Mouse (Mus musculus) embryonic facial prominence, embryonic 13.5 days (tissue): ENCODE data around the gene Rundc3a. TPM values are rescaled to one million over a fixed set of nuclear protein-coding genes. Genes with fewer than 3 reads are reported as not detected.

Experiments used
- ATAC-seq: fragments of 200-750 bp; cut with Nextera tagmentation; 2 replicates; pipeline ENCODE4 v1.8.0; 2017; ENCODE audit warnings: low read depth; ENCODE audit not compliant: insufficient number of reproducible peaks, insufficient read depth, low FRiP score, low TSS enrichment
- H3K27ac ChIP-seq: fragments of 300-500 bp; sonication (generic); 2 replicates; pipeline ENCODE4 v1.5.1; 2015; ENCODE audit warnings: moderate library complexity, mild to moderate bottlenecking, inconsistent platforms
- H3K27me3 ChIP-seq: fragments of 300-500 bp; sonication (generic); 2 replicates; pipeline ENCODE4 v1.6.1; 2015; ENCODE audit warnings: mild to moderate bottlenecking, inconsistent platforms
- H3K36me3 ChIP-seq: fragments of 300-500 bp; sonication (generic); 2 replicates; pipeline ENCODE4 v1.6.1; 2015; ENCODE audit warnings: mild to moderate bottlenecking, inconsistent platforms
- H3K4me1 ChIP-seq: fragments of 300-500 bp; sonication (generic); 2 replicates; pipeline ENCODE4 v1.6.1; 2015; ENCODE audit warnings: inconsistent platforms
- H3K4me2 ChIP-seq: fragments of 300-500 bp; sonication (generic); 2 replicates; pipeline ENCODE4 v1.6.1; 2015; ENCODE audit warnings: moderate library complexity, mild to moderate bottlenecking, inconsistent platforms
- H3K4me3 ChIP-seq: fragments of 300-500 bp; sonication (generic); 2 replicates; pipeline ENCODE4 v1.5.1; 2015; ENCODE audit warnings: mild to moderate bottlenecking, inconsistent platforms
- H3K9ac ChIP-seq: fragments of 300-500 bp; sonication (generic); 2 replicates; pipeline ENCODE4 v1.6.1; 2015; ENCODE audit warnings: mild to moderate bottlenecking, inconsistent platforms
- H3K9me3 ChIP-seq: fragments of 300-500 bp; sonication (generic); 2 replicates; pipeline ENCODE4 v1.6.1; 2016; ENCODE audit warnings: inconsistent platforms
- WGBS: fragments of 180-500 bp; shearing (Covaris S2); methylation state at CpG from one replicate; pipeline ENCODE4 v1.1.7; 2015; ENCODE audit warnings: mixed read lengths; 5-methylcytosine and 5-hydroxymethylcytosine counted together
- polyA plus RNA-seq: library from polyadenylated mRNA; unstranded; fragments of >200 nt; fragmentation: Nextera tagmentation; extraction: Ambion mirVana; gene quantifications from 2 replicates; pipeline ENCODE4 v1.2.1, GENCODE M21; 2015

Rundc3a gene
- polyA plus RNA-seq, 1 experiment from 2014 or later, result 3.6 TPM

GRCm38 (mm10) chr11:102370285-102370684 lies 22.9 kb upstream of the Rundc3a start:
- peaks cover 26% of the 10 kb centered on the region for H3K27me3 ChIP-seq
- H3K27ac ChIP-seq, result no peak overlapping the region
- WGBS, result 49% methylated on average over 7 of the region's 7 CpGs
- ATAC-seq, result no peak
- H3K4me2 ChIP-seq, result no peak overlapping the region
- peaks cover 6% of the 10 kb centered on the region for H3K4me1 ChIP-seq
- H3K9ac ChIP-seq, result no peak overlapping the region
- no peak overlapping the region for H3K4me3 ChIP-seq
- H3K9me3 ChIP-seq, result no peaks in the 10 kb centered on the region
- H3K36me3 ChIP-seq, result no peaks in the 10 kb centered on the region

GRCm38 (mm10) chr11:102371926-102372685 lies 21.1 kb upstream of the Rundc3a start:
- no peaks in the 10 kb centered on the region for H3K9me3 ChIP-seq
- H3K4me1 ChIP-seq, result peaks cover 14% of the 10 kb centered on the region
- ATAC-seq, result no peak
- H3K27me3 ChIP-seq, result peaks cover 41% of the 10 kb centered on the region
- H3K4me2 ChIP-seq, result no peak overlapping the region
- H3K4me3 ChIP-seq, result no peak overlapping the region
- no peaks in the 10 kb centered on the region for H3K36me3 ChIP-seq
- H3K9ac ChIP-seq, result no peak overlapping the region
- no peak overlapping the region for H3K27ac ChIP-seq
- WGBS, result 83% methylated on average over 12 of the region's 12 CpGs

GRCm38 (mm10) chr11:102372936-102373335 lies 20.3 kb upstream of the Rundc3a start:
- Histone ChIP-seq H3K36me3 (no peaks in the 10 kb centered on the region), H3K4me1 (peaks cover 14% of the 10 kb centered on the region), H3K9me3 (no peaks in the 10 kb centered on the region), H3K9ac (no peak overlapping the region), H3K4me2 (no peak overlapping the region), H3K4me3 (no peak overlapping the region), H3K27me3 (peaks cover 47% of the 10 kb centered on the region), H3K27ac (no peak overlapping the region)
- ATAC-seq, result no peak
- 39% methylated on average over 14 of the region's 14 CpGs for WGBS

GRCm38 (mm10) chr11:102373646-102374045 lies 19.6 kb upstream of the Rundc3a start:
- no peaks in the 10 kb centered on the region for H3K9me3 ChIP-seq
- H3K27me3 ChIP-seq, result peaks cover 47% of the 10 kb centered on the region
- H3K4me3 ChIP-seq, result no peak overlapping the region
- H3K36me3 ChIP-seq, result no peaks in the 10 kb centered on the region
- no peak overlapping the region for H3K9ac ChIP-seq
- 25% methylated on average over 2 of the region's 2 CpGs for WGBS
- peaks cover 14% of the 10 kb centered on the region for H3K4me1 ChIP-seq
- ATAC-seq, result no peak
- H3K27ac ChIP-seq, result no peak overlapping the region
- no peak overlapping the region for H3K4me2 ChIP-seq

- WGBS, result 73% methylated on average over 7 of the region's 7 CpGs
Observed at GRCm38 (mm10) chr11:102374108-102374725, 19.0 kb upstream of the Rundc3a start.

GRCm38 (mm10) chr11:102375196-102376173 lies 17.7 kb upstream of the Rundc3a start:
- H3K9me3 ChIP-seq, result no peaks in the 10 kb centered on the region
- peak overlapping the region; percentile 18; the same call in 1 of the 2 replicates for H3K4me3 ChIP-seq
- H3K4me1 ChIP-seq, result peaks cover 14% of the 10 kb centered on the region
- 0 out of 2 replicates have a peak overlapping the region, but pooled peaks have one; percentile 17 for H3K27ac ChIP-seq
- ATAC-seq, result 0 out of 2 replicates have a peak, but pooled peaks have one; percentile 26
- peak overlapping the region; percentile 46; the same call in 1 of the 2 replicates for H3K9ac ChIP-seq
- WGBS, result 6% methylated on average over 23 of the region's 23 CpGs
- peaks cover 47% of the 10 kb centered on the region for H3K27me3 ChIP-seq
- no peaks in the 10 kb centered on the region for H3K36me3 ChIP-seq
- peak overlapping the region; percentile 51 for H3K4me2 ChIP-seq

More at GRCm38 (mm10) chr11:102374108-102374725, 19.0 kb upstream of the Rundc3a start:
- Histone ChIP-seq H3K36me3 (no peaks in the 10 kb centered on the region), H3K27me3 (peaks cover 47% of the 10 kb centered on the region), H3K9ac (no peak overlapping the region), H3K27ac (no peak overlapping the region), H3K9me3 (no peaks in the 10 kb centered on the region), H3K4me2 (no peak overlapping the region), H3K4me1 (peaks cover 14% of the 10 kb centered on the region), H3K4me3 (no peak overlapping the region)
- no peak for ATAC-seq

GRCm38 (mm10) chr11:102376196-102376835 lies 16.9 kb upstream of the Rundc3a start:
- peak overlapping the region; percentile 51 for H3K4me2 ChIP-seq
- H3K27ac ChIP-seq, result 0 out of 2 replicates have a peak overlapping the region, but pooled peaks have one; percentile 17
- no peaks in the 10 kb centered on the region for H3K36me3 ChIP-seq
- 0 out of 2 replicates have a peak overlapping the region, but pooled peaks have one; percentile 18 for H3K4me3 ChIP-seq
- H3K9me3 ChIP-seq, result no peaks in the 10 kb centered on the region
- no peak for ATAC-seq
- H3K4me1 ChIP-seq, result peaks cover 14% of the 10 kb centered on the region
- 14% methylated on average over 8 of the region's 8 CpGs for WGBS
- peak overlapping the region; percentile 46; the same call in 1 of the 2 replicates for H3K9ac ChIP-seq
- peaks cover 47% of the 10 kb centered on the region for H3K27me3 ChIP-seq

GRCm38 (mm10) chr11:102377186-102377585 lies 16.0 kb upstream of the Rundc3a start:
- no peak overlapping the region for H3K9ac ChIP-seq
- H3K4me1 ChIP-seq, result peaks cover 14% of the 10 kb centered on the region
- no peak overlapping the region for H3K4me2 ChIP-seq
- H3K9me3 ChIP-seq, result no peaks in the 10 kb centered on the region
- no peak overlapping the region for H3K4me3 ChIP-seq
- peaks cover 44% of the 10 kb centered on the region for H3K27me3 ChIP-seq
- H3K36me3 ChIP-seq, result no peaks in the 10 kb centered on the region
- WGBS, result 67% methylated on average over 12 of the region's 12 CpGs
- no peak overlapping the region for H3K27ac ChIP-seq
- no peak for ATAC-seq

GRCm38 (mm10) chr11:102380091-102380490 lies 13.1 kb upstream of the Rundc3a start:
- no peak for ATAC-seq
- Histone ChIP-seq H3K9ac (no peak overlapping the region), H3K4me3 (no peak overlapping the region), H3K9me3 (no peaks in the 10 kb centered on the region), H3K27me3 (peaks cover 22% of the 10 kb centered on the region), H3K36me3 (no peaks in the 10 kb centered on the region), H3K4me1 (peaks cover 14% of the 10 kb centered on the region), H3K4me2 (no peak overlapping the region), H3K27ac (no peak overlapping the region)
- WGBS, result 70% methylated on average over 5 of the region's 5 CpGs

- Histone ChIP-seq H3K4me3 (no peak overlapping the region), H3K9ac (0 out of 2 replicates have a peak overlapping the region, but pooled peaks have one; percentile 37), H3K27ac (no peak overlapping the region), H3K9me3 (no peaks in the 10 kb centered on the region), H3K27me3 (peaks cover 9% of the 10 kb centered on the region; the same call in 1 of the 2 replicates), H3K4me1 (no peaks in the 10 kb centered on the region), H3K4me2 (no peak overlapping the region), H3K36me3 (no peaks in the 10 kb centered on the region)
- ATAC-seq, result no peak
- 29% methylated on average over 4 of the region's 4 CpGs for WGBS
Observed at GRCm38 (mm10) chr11:102381341-102382100, 11.7 kb upstream of the Rundc3a start.
